Mouse (Mus musculus) neutrophil, adult 5-6 weeks (primary cell): ENCODE measurements around the gene Als2. TPM values are rescaled to one million over a fixed set of nuclear protein-coding genes. Genes with fewer than 3 reads are reported as not detected.

Source experiments
- ATAC-seq: fragments of 151-379, 151-347 bp; 2 replicates; pipeline ENCODE4 v1.8.0; 2017; ENCODE audit warnings: mild to moderate bottlenecking, moderate TSS enrichment; ENCODE audit not compliant: insufficient number of reproducible peaks, poor library complexity, low FRiP score, severe bottlenecking; ENCODE audit errors: extremely low read depth
- total RNA-seq: library from RNA; stranded (forward); fragments of 200-1000 nt; gene quantifications from 2 replicates; pipeline ENCODE4 v1.2.3, GENCODE M21; 2017

Gene Als2
- total RNA-seq, 1 experiment from 2014 or later, result 13.3 TPM

GRCm38 (mm10) chr1:59170290-59170689 is 66.7 kb downstream of the Als2 start:
- no peak for ATAC-seq

- no peak for ATAC-seq
These were observed 67.4 kb downstream of the Als2 start for GRCm38 (mm10) chr1:59169586-59169985.

- no peak for ATAC-seq
These were observed 68.5 kb downstream of the Als2 start for GRCm38 (mm10) chr1:59168556-59168955.

- no peak for ATAC-seq
These were observed 69.2 kb downstream of the Als2 start for GRCm38 (mm10) chr1:59167654-59168425.

GRCm38 (mm10) chr1:59166232-59166905 is 70.7 kb downstream of the Als2 start:
- no peak for ATAC-seq

- no peak for ATAC-seq
These were observed 73.1 kb downstream of the Als2 start for GRCm38 (mm10) chr1:59163918-59164317.

- ATAC-seq, result no peak
These were observed 74.0 kb downstream of the Als2 start, which contains the start of gene Mpp4 for GRCm38 (mm10) chr1:59163030-59163461. Mpp4 (minus strand) TSS chr1:59163389.

- ATAC-seq, result no peak
These were observed 74.6 kb downstream of the Als2 start for GRCm38 (mm10) chr1:59162309-59163024.

GRCm38 (mm10) chr1:59161396-59161795 is 75.6 kb downstream of the Als2 start:
- no peak for ATAC-seq

- ATAC-seq, result no peak
These were observed 76.2 kb downstream of the Als2 start for GRCm38 (mm10) chr1:59160871-59161270.

GRCm38 (mm10) chr1:59159136-59159535 is 77.9 kb downstream of the Als2 start:
- ATAC-seq, result no peak

- ATAC-seq, result no peak
These were observed 78.5 kb downstream of the Als2 start for GRCm38 (mm10) chr1:59158498-59158897.

- ATAC-seq, result no peak
These were observed 79.2 kb downstream of the Als2 start for GRCm38 (mm10) chr1:59157846-59158245.

GRCm38 (mm10) chr1:59152346-59152745 is 84.7 kb downstream of the Als2 start:
- no peak for ATAC-seq

GRCm38 (mm10) chr1:59150542-59150941 is 86.5 kb downstream of the Als2 start:
- ATAC-seq, result no peak

GRCm38 (mm10) chr1:59144543-59144942 is 92.5 kb downstream of the Als2 start:
- ATAC-seq, result no peak

GRCm38 (mm10) chr1:59142809-59143208 is 94.2 kb downstream of the Als2 start:
- peak; percentile 89 for ATAC-seq

GRCm38 (mm10) chr1:59134419-59134818 is 102.6 kb downstream of the Als2 start:
- ATAC-seq, result no peak

GRCm38 (mm10) chr1:59128879-59129278 is 108.2 kb downstream of the Als2 start:
- ATAC-seq, result no peak

GRCm38 (mm10) chr1:59125558-59125957 is 111.5 kb downstream of the Als2 start:
- no peak for ATAC-seq
